Mouse (Mus musculus): ENCODE results near the gene Ncoa6. TPM values are rescaled to one million over a fixed set of nuclear protein-coding genes. Genes with fewer than 3 reads are reported as not detected.

Gene Ncoa6
- polyA plus RNA-seq, 1 experiment from 2014 or later: 27.7 TPM

DNA sequence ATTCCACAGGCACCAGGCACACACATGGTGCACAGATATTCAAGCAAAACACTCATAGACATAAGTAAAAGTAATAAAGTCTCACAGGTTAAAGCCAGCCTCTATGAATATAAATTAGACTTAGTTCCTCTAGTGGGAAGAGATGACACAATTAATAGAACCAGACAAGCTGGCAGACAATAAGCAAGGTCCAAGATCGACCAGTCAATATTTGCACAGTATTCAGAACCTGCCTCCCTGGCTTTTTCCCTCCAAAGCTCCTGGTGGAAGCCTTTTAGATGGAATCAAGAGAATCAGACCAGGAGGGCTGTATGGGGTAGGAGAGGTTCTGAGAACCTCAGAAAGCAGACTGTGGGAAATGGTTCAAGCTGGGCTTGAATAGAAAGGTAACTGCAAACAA is 99.8 kb downstream of the Ncoa6 start:
- DNase-seq (ENCODE audit: low spot score) (no peak), ATAC-seq (replicated peaks; ENCODE audit: insufficient number of reproducible peaks, low FRiP score, low TSS enrichment, low read depth) (no peak)
- WGBS: 78% methylated on average over 1 of the region's 1 CpGs
- Histone ChIP-seq H3K36me3 (replicated peaks; ENCODE audit: control insufficient read depth, insufficient read depth, low read depth, low read length) (no peaks in the 10 kb centered on the region), H3K4me3 (ENCODE audit: low read depth, low read length) (no peak overlapping the region), H3K4me1 (ENCODE audit: control insufficient read depth, insufficient read depth, low read length) (no peaks in the 10 kb centered on the region), H3K27me3 (ENCODE audit: control insufficient read depth, insufficient read depth, low read length) (no peaks in the 10 kb centered on the region), H3K4me2 (ENCODE audit: low read depth, low read length) (no peak overlapping the region), H3K9ac (replicated peaks; ENCODE audit: low read length) (no peak overlapping the region), H3K9me3 (replicated peaks; ENCODE audit: control insufficient read depth, low read length) (no peaks in the 10 kb centered on the region), H3K27ac (replicated peaks; ENCODE audit: low read depth, low read length) (no peak overlapping the region)

DNA sequence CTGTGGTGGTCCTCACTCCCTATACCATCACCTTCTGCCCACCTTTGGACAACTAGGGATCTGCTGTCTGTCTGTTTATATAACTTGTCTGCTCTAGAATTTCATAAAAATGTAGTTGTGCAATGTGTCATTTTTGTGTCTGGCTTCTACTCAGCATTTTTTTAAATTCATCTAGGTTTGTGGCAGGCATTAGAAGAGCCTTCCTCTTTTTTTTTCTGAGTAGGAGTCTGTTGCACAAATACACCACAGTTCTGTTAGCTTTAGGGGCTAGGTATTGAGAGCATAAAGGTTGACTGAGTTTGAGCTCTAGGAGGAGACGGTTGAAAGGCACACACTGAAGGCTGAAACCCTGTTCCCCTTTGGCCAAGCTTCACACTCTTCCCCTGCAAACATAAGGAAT is 100.4 kb downstream of the Ncoa6 start:
- no peak for ATAC-seq (replicated peaks; ENCODE audit: insufficient number of reproducible peaks, low FRiP score, low TSS enrichment, low read depth)
- H3K9me3 ChIP-seq (replicated peaks; ENCODE audit: control insufficient read depth, low read length): no peaks in the 10 kb centered on the region
- no peaks in the 10 kb centered on the region for H3K4me1 ChIP-seq (ENCODE audit: control insufficient read depth, insufficient read depth, low read length)
- no peaks in the 10 kb centered on the region for H3K27me3 ChIP-seq (ENCODE audit: control insufficient read depth, insufficient read depth, low read length)
- DNase-seq (ENCODE audit: low spot score): no peak
- no peak overlapping the region for H3K4me3 ChIP-seq (ENCODE audit: low read depth, low read length)
- WGBS: 81% methylated on average over 1 of the region's 1 CpGs
- no peak overlapping the region for H3K9ac ChIP-seq (replicated peaks; ENCODE audit: low read length)
- H3K4me2 ChIP-seq (ENCODE audit: low read depth, low read length): no peak overlapping the region
- H3K36me3 ChIP-seq (replicated peaks; ENCODE audit: control insufficient read depth, insufficient read depth, low read depth, low read length): no peaks in the 10 kb centered on the region
- no peak overlapping the region for H3K27ac ChIP-seq (replicated peaks; ENCODE audit: low read depth, low read length)

DNA sequence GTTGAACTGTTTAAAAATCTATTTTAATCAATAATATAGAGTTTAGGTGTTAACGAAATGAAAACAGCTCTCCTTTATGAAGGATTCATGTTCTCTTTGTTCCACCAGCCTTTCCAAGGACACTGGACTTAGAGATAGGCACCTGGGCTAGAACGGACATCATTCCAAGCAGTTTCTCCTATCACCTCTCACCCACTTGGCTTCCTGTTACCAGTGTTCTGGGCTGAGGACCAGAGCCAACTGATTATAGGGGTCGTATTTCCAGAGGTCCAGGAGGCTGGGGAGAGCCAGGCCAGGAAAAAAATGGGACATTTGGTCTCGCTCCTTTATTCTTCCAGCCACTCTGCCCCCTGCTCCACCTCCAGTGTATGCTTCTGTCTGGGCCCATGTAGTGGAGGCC is 101.2 kb downstream of the Ncoa6 start:
- H3K9ac ChIP-seq (replicated peaks; ENCODE audit: low read length): no peak overlapping the region
- ATAC-seq (replicated peaks; ENCODE audit: insufficient number of reproducible peaks, low FRiP score, low TSS enrichment, low read depth) (no peak), DNase-seq (ENCODE audit: low spot score) (no peak)
- no peaks in the 10 kb centered on the region for H3K4me1 ChIP-seq (ENCODE audit: control insufficient read depth, insufficient read depth, low read length)
- H3K4me2 ChIP-seq (ENCODE audit: low read depth, low read length): no peak overlapping the region
- no peaks in the 10 kb centered on the region for H3K27me3 ChIP-seq (ENCODE audit: control insufficient read depth, insufficient read depth, low read length)
- H3K9me3 ChIP-seq (replicated peaks; ENCODE audit: control insufficient read depth, low read length): no peaks in the 10 kb centered on the region
- H3K4me3 ChIP-seq (ENCODE audit: low read depth, low read length): no peak overlapping the region
- no peaks in the 10 kb centered on the region for H3K36me3 ChIP-seq (replicated peaks; ENCODE audit: control insufficient read depth, insufficient read depth, low read depth, low read length)
- WGBS: 67% methylated on average over 4 of the region's 4 CpGs
- no peak overlapping the region for H3K27ac ChIP-seq (replicated peaks; ENCODE audit: low read depth, low read length)

DNA sequence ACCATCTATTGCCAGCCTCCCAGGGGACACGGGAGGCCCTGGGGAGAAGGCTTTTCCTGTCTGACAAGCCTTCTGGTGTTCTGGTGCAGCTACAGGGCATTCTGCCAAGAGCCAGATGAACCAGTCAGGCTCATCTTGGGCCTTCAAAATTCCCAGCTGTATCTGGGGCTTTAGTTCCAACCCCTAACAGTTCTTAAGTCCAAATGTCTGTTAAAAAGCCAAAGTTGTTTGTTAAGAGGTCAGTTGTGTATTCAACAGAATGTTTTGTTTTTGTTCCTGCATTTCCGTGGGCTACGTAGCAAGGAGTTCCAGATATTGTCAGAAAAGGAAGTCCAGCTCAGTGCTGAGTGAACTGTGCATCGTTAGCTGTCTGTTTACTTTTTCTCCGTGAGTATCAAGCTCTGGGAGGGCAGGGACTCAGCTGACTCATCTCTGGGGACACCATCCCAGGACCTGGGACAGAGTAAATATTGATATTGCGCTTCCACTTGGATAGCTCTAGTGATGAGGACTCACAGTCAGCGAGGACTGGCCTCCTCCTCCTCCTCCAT is 104.3 kb downstream of the Ncoa6 start:
- Histone ChIP-seq H3K27ac (replicated peaks; ENCODE audit: low read depth, low read length) (no peak overlapping the region), H3K4me2 (ENCODE audit: low read depth, low read length) (no peak overlapping the region), H3K9ac (replicated peaks; ENCODE audit: low read length) (no peak overlapping the region), H3K4me1 (ENCODE audit: control insufficient read depth, insufficient read depth, low read length) (no peaks in the 10 kb centered on the region), H3K9me3 (replicated peaks; ENCODE audit: control insufficient read depth, low read length) (no peaks in the 10 kb centered on the region), H3K4me3 (ENCODE audit: low read depth, low read length) (no peak overlapping the region), H3K27me3 (ENCODE audit: control insufficient read depth, insufficient read depth, low read length) (no peaks in the 10 kb centered on the region), H3K36me3 (replicated peaks; ENCODE audit: control insufficient read depth, insufficient read depth, low read depth, low read length) (no peaks in the 10 kb centered on the region)
- ATAC-seq (replicated peaks; ENCODE audit: insufficient number of reproducible peaks, low FRiP score, low TSS enrichment, low read depth) (no peak), DNase-seq (ENCODE audit: low spot score) (no peak)
- 54% methylated on average over 7 of the region's 7 CpGs for WGBS

GRCm38 (mm10) chr2:155367635-155368284 is 105.9 kb downstream of the Ncoa6 start:
- no peak overlapping the region for H3K4me3 ChIP-seq (ENCODE audit: low read depth, low read length)
- no peaks in the 10 kb centered on the region for H3K9me3 ChIP-seq (replicated peaks; ENCODE audit: control insufficient read depth, low read length)
- no peak overlapping the region for H3K9ac ChIP-seq (replicated peaks; ENCODE audit: low read length)
- H3K36me3 ChIP-seq (replicated peaks; ENCODE audit: control insufficient read depth, insufficient read depth, low read depth, low read length): no peaks in the 10 kb centered on the region
- ATAC-seq (replicated peaks; ENCODE audit: insufficient number of reproducible peaks, low FRiP score, low TSS enrichment, low read depth): no peak
- H3K4me2 ChIP-seq (ENCODE audit: low read depth, low read length): no peak overlapping the region
- 82% methylated on average over 7 of the region's 7 CpGs for WGBS
- no peaks in the 10 kb centered on the region for H3K27me3 ChIP-seq (ENCODE audit: control insufficient read depth, insufficient read depth, low read length)
- no peak overlapping the region for H3K27ac ChIP-seq (replicated peaks; ENCODE audit: low read depth, low read length)
- H3K4me1 ChIP-seq (ENCODE audit: control insufficient read depth, insufficient read depth, low read length): no peaks in the 10 kb centered on the region
- DNase-seq (ENCODE audit: low spot score): no peak

DNA sequence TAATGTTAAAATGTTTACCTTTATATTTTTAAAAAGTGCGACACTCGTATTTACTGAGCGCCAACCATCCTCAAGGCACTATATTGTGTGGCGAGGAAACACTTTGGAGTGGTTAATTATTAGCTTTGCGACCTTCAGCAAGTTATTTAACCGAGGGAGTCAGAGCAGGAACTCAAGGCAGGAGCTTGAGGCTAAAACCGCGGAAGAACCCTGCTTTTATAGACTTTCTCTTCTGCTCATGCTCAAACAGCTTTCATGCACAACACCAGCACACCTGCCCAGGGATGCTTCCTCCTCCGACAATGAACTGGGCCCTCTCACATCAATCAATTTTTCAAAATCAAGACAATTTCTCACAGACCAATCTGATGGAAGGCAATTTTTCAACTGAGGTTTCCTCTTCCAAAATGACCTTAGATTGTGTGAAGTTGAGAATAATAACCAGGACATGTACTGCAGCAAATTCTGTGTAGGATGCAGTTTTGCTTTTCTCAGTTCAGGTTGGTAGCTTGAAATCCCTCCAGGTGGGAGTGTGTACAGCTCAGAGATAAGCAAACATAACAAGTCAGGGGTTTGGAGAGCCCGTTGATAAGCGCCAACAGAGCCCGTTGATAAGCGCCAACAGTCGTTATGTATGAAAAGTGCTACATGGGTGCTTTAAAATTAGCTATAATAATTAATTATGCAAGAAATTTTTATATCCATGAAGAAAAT is 115.9 kb downstream of the Ncoa6 start:
- peak; percentile 9 for DNase-seq (ENCODE audit: low spot score)

DNA sequence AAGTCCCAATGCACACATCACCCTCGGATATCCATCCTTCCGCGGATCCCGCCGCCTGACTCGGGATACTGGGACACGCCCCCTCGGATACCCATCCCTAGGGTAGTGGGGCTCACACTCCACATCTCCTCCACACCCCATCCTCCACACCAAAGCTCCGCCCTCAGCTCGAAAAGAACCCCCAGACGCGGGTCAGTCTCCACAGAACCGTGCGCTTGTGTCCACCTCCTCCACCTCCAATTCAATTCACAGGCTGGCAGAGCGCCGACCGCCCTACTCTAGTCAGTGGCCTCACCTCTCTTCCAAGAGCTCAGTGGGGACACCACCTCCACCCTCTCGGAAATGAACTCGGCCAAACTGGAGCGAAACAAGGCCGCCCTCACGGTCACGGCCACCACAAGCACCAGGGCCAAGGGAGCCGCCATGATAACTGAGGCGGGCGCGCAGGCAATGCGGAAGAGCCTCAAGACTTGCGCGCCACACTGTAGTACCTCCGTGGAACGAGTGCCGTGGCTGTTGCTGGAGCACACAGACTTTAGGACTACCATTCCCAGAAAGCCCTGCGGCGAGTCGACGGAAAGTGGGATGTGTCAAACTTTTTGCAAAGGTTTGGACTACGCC is 116.6 kb downstream of the Ncoa6 start, which contains the start of gene Pigu:
Gene Pigu, minus strand, starts transcription at position 460 of the 621 bp plus-strand sequence.
- Histone ChIP-seq H3K4me1 (ENCODE audit: control insufficient read depth, insufficient read depth, low read length) (no peaks in the 10 kb centered on the region; the same call in 1 of the 2 replicates), H3K27ac (replicated peaks; ENCODE audit: low read depth, low read length) (no peak within 1 kb of the TSS), H3K4me3 (ENCODE audit: low read depth, low read length) (peak within 1 kb of the TSS; percentile 86), H3K9ac (replicated peaks; ENCODE audit: low read length) (peak within 1 kb of the TSS; percentile 83), H3K9me3 (replicated peaks; ENCODE audit: control insufficient read depth, low read length) (no peaks in the 10 kb centered on the region), H3K27me3 (ENCODE audit: control insufficient read depth, insufficient read depth, low read length) (no peaks in the 10 kb centered on the region), H3K36me3 (replicated peaks; ENCODE audit: control insufficient read depth, insufficient read depth, low read depth, low read length) (no peaks in the 10 kb centered on the region), H3K4me2 (ENCODE audit: low read depth, low read length) (peak within 1 kb of the TSS; percentile 57)
- peak; percentile 98 for ATAC-seq (replicated peaks; ENCODE audit: insufficient number of reproducible peaks, low FRiP score, low TSS enrichment, low read depth)
- WGBS: under 1% methylated on average over 38 of the region's 38 CpGs
- DNase-seq (ENCODE audit: low spot score): peak; percentile 99

More for the DNA sequence above, 115.9 kb downstream of the Ncoa6 start:
- H3K9ac ChIP-seq (replicated peaks; ENCODE audit: low read length): peak overlapping the region; percentile 57
- no peaks in the 10 kb centered on the region for H3K27me3 ChIP-seq (ENCODE audit: control insufficient read depth, insufficient read depth, low read length)
- WGBS: 37% methylated on average over 14 of the region's 14 CpGs
- 0 out of 2 replicates have a peak, but pooled peaks have one; percentile 1 for ATAC-seq (replicated peaks; ENCODE audit: insufficient number of reproducible peaks, low FRiP score, low TSS enrichment, low read depth)
- H3K27ac ChIP-seq (replicated peaks; ENCODE audit: low read depth, low read length): no peak overlapping the region
- no peaks in the 10 kb centered on the region; the same call in 1 of the 2 replicates for H3K4me1 ChIP-seq (ENCODE audit: control insufficient read depth, insufficient read depth, low read length)
- no peaks in the 10 kb centered on the region for H3K36me3 ChIP-seq (replicated peaks; ENCODE audit: control insufficient read depth, insufficient read depth, low read depth, low read length)
- H3K4me2 ChIP-seq (ENCODE audit: low read depth, low read length): peak overlapping the region; percentile 29
- H3K4me3 ChIP-seq (ENCODE audit: low read depth, low read length): peak overlapping the region; percentile 86
- no peaks in the 10 kb centered on the region for H3K9me3 ChIP-seq (replicated peaks; ENCODE audit: control insufficient read depth, low read length)

All from embryonic facial prominence, embryonic 11.5 days (tissue).